22 mouse cellular contexts compared by ENCODE assay signal in the genomic region with DNA sequence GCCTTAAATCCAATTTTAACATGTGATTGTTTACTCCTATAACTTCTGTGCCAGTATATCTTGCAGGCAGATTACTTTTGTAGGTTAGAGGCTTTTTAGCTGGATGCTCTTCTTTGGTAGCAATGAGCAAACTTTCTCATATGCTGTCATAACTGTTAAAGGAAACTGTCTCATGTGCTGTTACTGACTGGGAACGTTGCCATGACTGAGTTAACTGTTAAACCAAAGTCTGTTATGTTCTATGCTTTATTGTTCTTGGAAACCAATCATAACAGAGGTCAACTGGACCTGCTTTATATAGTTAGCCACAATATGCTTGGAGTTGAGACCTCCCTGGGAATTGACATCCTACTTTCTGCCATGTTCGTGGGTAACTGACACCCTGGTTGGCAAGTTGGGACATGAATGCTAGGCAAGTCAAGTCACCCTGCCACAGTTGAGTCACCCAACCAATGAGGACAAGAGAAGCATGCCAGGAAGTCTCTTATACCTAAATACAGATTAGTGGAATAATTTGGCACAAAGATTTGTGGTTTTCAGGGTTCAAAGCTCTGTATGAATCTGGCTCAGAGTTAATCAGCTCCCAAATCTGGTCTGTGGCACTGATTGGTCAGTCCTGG. TPM values are rescaled to one million over a fixed set of nuclear protein-coding genes. Genes with fewer than 3 reads are reported as not detected.
DNase-seq lines count a peak whose midpoint lies in the region; ATAC-seq and TF ChIP-seq lines count a peak whose summit lies in the region.
"Had no signal": no experiment of that assay in that cellular context is flagged by ENCODE, and none has a peak within 500 bp of the region (broad histone marks: within the 10 kb centered on the region; RNA-seq: fewer than 3 reads in every experiment).

No protein-coding gene starts in this region.

- no peak overlapping the region for H3K4me3 ChIP-seq in MEL (ENCODE audit: control insufficient read depth in 1 of 2, insufficient read depth in 1 of 2, low read depth in 2 of 2, low read length in 2 of 2)
- H3K4me3 ChIP-seq in neural tube, embryonic 15.5 days (replicated peaks), result no peak overlapping the region
- H3K4me3 ChIP-seq: forebrain, embryonic 15.5 days; heart, embryonic 13.5 days; hindbrain, embryonic 13.5 days; limb, embryonic 15.5 days had no signal

- H3K27ac ChIP-seq in MEL (ENCODE audit: control insufficient read depth, low read depth, low read length), result no peak overlapping the region
- no peak overlapping the region for H3K27ac ChIP-seq in neural tube, embryonic 15.5 days (replicated peaks)
- H3K27ac ChIP-seq: forebrain, embryonic 15.5 days; heart, embryonic 13.5 days; hindbrain, embryonic 13.5 days; limb, embryonic 15.5 days had no signal

- H3K4me2 ChIP-seq in neural tube, embryonic 15.5 days, result no peak overlapping the region
- H3K4me2 ChIP-seq: forebrain, embryonic 15.5 days; heart, embryonic 13.5 days; hindbrain, embryonic 13.5 days; limb, embryonic 15.5 days; midbrain, embryonic 11.5 days had no signal

- no peak for ATAC-seq in neural tube, embryonic 15.5 days (ENCODE audit: low FRiP score)
- ATAC-seq: forebrain, embryonic 15.5 days had no signal

- TF ChIP-seq EP300 in MEL (IDR thresholded peaks at IDR 0.05; ENCODE audit: low read depth in 1 of 2, low read length in 2 of 2), result no peak

- H3K9ac ChIP-seq in MEL (ENCODE audit: control insufficient read depth, low read depth, low read length, poor library complexity, severe bottlenecking), result no peak overlapping the region
- no peak overlapping the region for H3K9ac ChIP-seq in neural tube, embryonic 15.5 days (replicated peaks)
- H3K9ac ChIP-seq: forebrain, embryonic 15.5 days; heart, embryonic 13.5 days; hindbrain, embryonic 13.5 days; limb, embryonic 15.5 days had no signal

- 78% methylated on average over 2 of the region's 2 CpGs for WGBS in neural tube, embryonic 15.5 days

- H3K36me3 ChIP-seq in MEL (ENCODE audit: control insufficient read depth in 1 of 2, insufficient read depth in 2 of 2, low read length in 2 of 2), result peaks cover 0 to 3% of the 10 kb centered on the region in 2 experiments; a peak in 1 of 4 replicates
- H3K36me3 ChIP-seq in neural tube, embryonic 15.5 days, result no peaks in the 10 kb centered on the region
- H3K36me3 ChIP-seq: forebrain, embryonic 15.5 days; G1E; heart, embryonic 13.5 days; hindbrain, embryonic 13.5 days; limb, embryonic 15.5 days had no signal

- no peaks in the 10 kb centered on the region for H3K79me2 ChIP-seq in MEL (ENCODE audit: control insufficient read depth, insufficient read depth, low read length, poor library complexity)

- H3K9me3 ChIP-seq in MEL (replicated peaks; ENCODE audit: insufficient read depth, low read length), result no peaks in the 10 kb centered on the region
- no peaks in the 10 kb centered on the region for H3K9me3 ChIP-seq in neural tube, embryonic 15.5 days (replicated peaks)
- H3K9me3 ChIP-seq: forebrain, embryonic 15.5 days; G1E; heart, embryonic 13.5 days; hindbrain, embryonic 13.5 days; limb, embryonic 15.5 days had no signal

- peaks cover 0 to 2% of the 10 kb centered on the region in 2 experiments; a peak in 1 of 4 replicates for H3K27me3 ChIP-seq in MEL (ENCODE audit: control insufficient read depth in 1 of 2, insufficient read depth in 2 of 2, low read length in 2 of 2)
- no peaks in the 10 kb centered on the region for H3K27me3 ChIP-seq in neural tube, embryonic 15.5 days (replicated peaks)
- H3K27me3 ChIP-seq: forebrain, embryonic 15.5 days; heart, embryonic 13.5 days; hindbrain, embryonic 13.5 days; limb, embryonic 15.5 days had no signal

- TF ChIP-seq CTCF in MEL (IDR thresholded peaks at IDR 0.05 in 2 of 3, conservative IDR thresholded peaks at IDR 0.05 in 1 of 3; ENCODE audit: control insufficient read depth in 1 of 3, insufficient read depth in 1 of 3, low read depth in 2 of 3, low read length in 3 of 3, poor library complexity in 1 of 3, severe bottlenecking in 1 of 3), result no peak

- H3K4me1 ChIP-seq in MEL (ENCODE audit: control insufficient read depth in 1 of 2, insufficient read depth in 2 of 2, low read length in 2 of 2), result 0 out of 4 replicates have a peak, but pooled peaks cover 0 to 3% of the 10 kb centered on the region in 2 experiments
- H3K4me1 ChIP-seq in neural tube, embryonic 15.5 days, result no peaks in the 10 kb centered on the region
- H3K4me1 ChIP-seq: forebrain, embryonic 15.5 days; heart, embryonic 13.5 days; hindbrain, embryonic 13.5 days; limb, embryonic 15.5 days had no signal

- TF ChIP-seq RAD21 in MEL (IDR thresholded peaks at IDR 0.05; ENCODE audit: low read depth, low read length), result no peak

- no peak for TF ChIP-seq POLR2A in MEL (IDR thresholded peaks at IDR 0.05; ENCODE audit: control insufficient read depth in 1 of 2, insufficient read depth in 1 of 2, low read depth in 1 of 2, low read length in 2 of 2, poor library complexity in 1 of 2)

- peak; percentile 50 to 56 for DNase-seq in kidney, postnatal 36 days
- DNase-seq in kidney, postnatal 4 days, result no peak
- DNase-seq in 416B (ENCODE audit: low read depth), result peak; percentile 21
- no peak for DNase-seq in MEL (ENCODE audit: low read depth, low spot score)
- peak; percentile 56 for DNase-seq in fibroblast of lung, adult 2 months (ENCODE audit: low read depth)
- DNase-seq in testis, postnatal 14 days (ENCODE audit: low spot score), result no peak
- no peak for DNase-seq in yolk sac, embryonic 10.5 days (ENCODE audit: low spot score)
- DNase-seq: adrenal gland, postnatal 36 days; cerebellum, adult 9-10 months; heart, adult 11 months; heart, postnatal 14 days; left cerebral cortex, postnatal 4 days; lung, adult 18-20 months; lung, postnatal 10 days; thymus, postnatal 14 days had no signal

TF ChIP-seq in MEL, 35 proteins besides CTCF, POLR2A, EP300 and RAD21:
- TF ChIP-seq SIN3A (IDR thresholded peaks at IDR 0.05; ENCODE audit: low read length), result no peak
- no peak for TF ChIP-seq TAL1 (IDR thresholded peaks at IDR 0.05; ENCODE audit: low read length)
- peak; percentile 61 for TF ChIP-seq RCOR1 (IDR thresholded peaks at IDR 0.05; ENCODE audit: low read depth, low read length)

RNA-seq across cellular contexts. Expression of gene Gm5431, which starts 3.1 kb away (rescaled TPM):
- not detected in 2 replicates for total RNA-seq in MEL (2012; rRNA removed)
- under 1 TPM in 1 of 2 experiments, not detected in 1; 0.04 TPM for polyA plus RNA-seq in MEL (2012; ENCODE audit: insufficient read depth in 1 of 2, insufficient read length in 2 of 2, low read depth in 1 of 2, low replicate concordance in 2 of 2, missing spikeins in 1 of 2)
- 0.18 and 0.24 TPM in 2 replicates for polyA plus RNA-seq in neural tube, embryonic 15.5 days (2015; fragmentation: Nextera tagmentation; extraction: Ambion mirVana)
- polyA plus RNA-seq: G1E had no signal

RNA-seq across cellular contexts. Expression of gene Irgm1, which starts 27.4 kb away (rescaled TPM):
- 7.5 and 10.7 TPM in 2 replicates for total RNA-seq in MEL (2012; rRNA removed)
- polyA plus RNA-seq in MEL (2012; ENCODE audit: insufficient read depth in 1 of 2, insufficient read length in 2 of 2, low read depth in 1 of 2, low replicate concordance in 2 of 2, missing spikeins in 1 of 2), result 10 to 100 TPM in 1 of 2 experiments, not detected in 1; 10.0 TPM
- polyA plus RNA-seq in neural tube, embryonic 15.5 days (2015; fragmentation: Nextera tagmentation; extraction: Ambion mirVana), result 4.2 and 12.2 TPM in 2 replicates

RNA-seq across cellular contexts. Expression of gene Psme2b, which starts 47.1 kb away (rescaled TPM):
- total RNA-seq in MEL (2012; rRNA removed), result 2.8 and 6.6 TPM in 2 replicates
- polyA plus RNA-seq in MEL (2012; ENCODE audit: insufficient read depth in 1 of 2, insufficient read length in 2 of 2, low read depth in 1 of 2, low replicate concordance in 2 of 2, missing spikeins in 1 of 2), result 1 to 10 TPM in 1 of 2 experiments, not detected in 1; 6.2 TPM
- 2.2 and 3.4 TPM in 2 replicates for polyA plus RNA-seq in neural tube, embryonic 15.5 days (2015; fragmentation: Nextera tagmentation; extraction: Ambion mirVana)

Comparison
In these comparisons a context has a peak if more than half of its experiments do, and no peak if none do; other contexts are left out.
1. DNase-seq: peak in kidney, postnatal 36 days (2 of 2), 416B (single experiment) and fibroblast of lung, adult 2 months (single experiment); none in kidney, postnatal 4 days (0 of 2), MEL (single experiment), testis, postnatal 14 days (single experiment) and yolk sac, embryonic 10.5 days (single experiment).